Mouse (Mus musculus): Measurements from ENCODE around the gene Evl. TPM values are rescaled to one million over a fixed set of nuclear protein-coding genes. Genes with fewer than 3 reads are reported as not detected.
A peak's percentile ranks its signal among the peaks of the same experiment; 100 is the strongest.

Evl gene
- polyA plus RNA-seq, 1 experiment: 213 TPM

DNA sequence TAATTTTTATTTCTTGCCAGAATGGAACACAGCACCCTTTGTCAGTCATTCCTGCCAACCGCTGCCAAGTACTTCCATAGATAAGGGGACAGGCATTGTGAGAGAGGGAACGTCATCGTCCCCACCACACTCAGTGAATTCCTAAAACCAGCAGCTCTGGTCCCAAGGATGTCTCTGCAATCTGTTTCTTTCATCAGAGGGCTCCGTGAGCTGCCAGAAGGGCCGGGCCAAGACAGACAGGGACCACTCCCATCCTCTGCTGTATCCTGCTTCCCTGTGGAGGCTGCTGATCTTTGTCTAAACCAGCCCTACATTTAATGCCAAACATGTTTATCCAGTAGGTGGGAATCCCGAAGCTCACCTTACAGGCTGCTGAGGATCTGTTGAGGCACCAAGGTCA, 1.4 kb upstream of the Evl start:
- H3K36me3 ChIP-seq (ENCODE audit: control insufficient read depth, insufficient read depth, low read length): no peaks in the 10 kb centered on the region
- no peak overlapping the region for H3K27ac ChIP-seq (ENCODE audit: insufficient read depth, low read length)
- no peak for TF ChIP-seq POLR2A (IDR thresholded peaks at IDR 0.05; ENCODE audit: low read depth, low read length)
- no peak for TF ChIP-seq CTCF (IDR thresholded peaks at IDR 0.05; ENCODE audit: extremely low read depth, insufficient read depth, insufficient read length, insufficient replicate concordance)
- peaks cover 16% of the 10 kb centered on the region for H3K27me3 ChIP-seq (ENCODE audit: control insufficient read depth, insufficient read depth, low read length)
- 79% methylated on average over 6 of the region's 6 CpGs for WGBS
- DNase-seq (ENCODE audit: low read depth in 1 of 2, low spot score in 2 of 2): no peak
- H3K4me1 ChIP-seq (ENCODE audit: control insufficient read depth, insufficient read depth, insufficient read length): peaks cover 5% of the 10 kb centered on the region; the same call in 1 of the 2 replicates
- no peak overlapping the region for H3K4me3 ChIP-seq (ENCODE audit: extremely low read depth, insufficient read depth, insufficient read length)

DNA sequence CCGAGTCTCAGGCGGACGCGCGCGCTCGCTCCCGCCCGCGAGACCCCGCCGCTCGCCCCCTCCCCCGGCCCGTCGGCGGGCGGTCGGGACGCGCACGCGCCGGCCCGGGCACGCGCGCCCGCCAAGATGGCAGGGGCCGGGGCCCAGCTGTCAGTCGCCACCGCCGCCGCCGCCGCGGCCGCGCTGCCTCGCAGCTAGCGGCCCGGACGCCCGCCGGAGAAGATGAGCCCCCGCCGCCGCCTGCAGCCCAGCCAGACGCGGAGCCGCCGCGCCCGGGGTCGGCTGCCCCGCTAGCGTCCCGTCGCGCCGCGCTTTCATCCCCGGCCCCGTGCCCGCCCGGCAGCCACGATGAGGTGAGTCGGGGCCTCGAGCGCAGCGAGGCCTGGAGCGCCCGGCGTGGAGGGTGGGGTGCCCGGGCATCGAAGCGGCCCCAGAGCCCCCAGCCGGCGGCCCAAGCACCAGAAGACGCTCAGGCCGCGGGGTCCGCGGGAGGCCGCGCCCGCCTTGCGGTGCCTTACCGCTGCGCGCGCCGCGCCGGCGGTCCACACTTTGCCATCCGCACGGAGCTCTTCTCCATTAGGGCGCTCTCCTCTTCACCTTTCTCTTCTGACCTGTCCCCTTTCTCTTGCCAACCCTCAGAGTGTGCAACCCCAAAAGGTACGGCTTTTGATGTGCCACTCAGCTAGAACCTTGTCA, 489 bp downstream of the Evl start:
- WGBS: 1% methylated on average over 91 of the region's 100 CpGs
- H3K4me1 ChIP-seq (ENCODE audit: control insufficient read depth, insufficient read depth, insufficient read length): peaks cover 5% of the 10 kb centered on the region; the same call in 1 of the 2 replicates
- no peak overlapping the region for H3K27ac ChIP-seq (ENCODE audit: insufficient read depth, low read length)
- H3K27me3 ChIP-seq (ENCODE audit: control insufficient read depth, insufficient read depth, low read length): peaks cover 16% of the 10 kb centered on the region
- peak overlapping the region; percentile 51 for H3K4me3 ChIP-seq (ENCODE audit: extremely low read depth, insufficient read depth, insufficient read length)
- no peak for DNase-seq (ENCODE audit: low read depth in 1 of 2, low spot score in 2 of 2)
- H3K36me3 ChIP-seq (ENCODE audit: control insufficient read depth, insufficient read depth, low read length): no peaks in the 10 kb centered on the region
- no peak for TF ChIP-seq POLR2A (IDR thresholded peaks at IDR 0.05; ENCODE audit: low read depth, low read length)
- TF ChIP-seq CTCF (IDR thresholded peaks at IDR 0.05; ENCODE audit: extremely low read depth, insufficient read depth, insufficient read length, insufficient replicate concordance): no peak

DNA sequence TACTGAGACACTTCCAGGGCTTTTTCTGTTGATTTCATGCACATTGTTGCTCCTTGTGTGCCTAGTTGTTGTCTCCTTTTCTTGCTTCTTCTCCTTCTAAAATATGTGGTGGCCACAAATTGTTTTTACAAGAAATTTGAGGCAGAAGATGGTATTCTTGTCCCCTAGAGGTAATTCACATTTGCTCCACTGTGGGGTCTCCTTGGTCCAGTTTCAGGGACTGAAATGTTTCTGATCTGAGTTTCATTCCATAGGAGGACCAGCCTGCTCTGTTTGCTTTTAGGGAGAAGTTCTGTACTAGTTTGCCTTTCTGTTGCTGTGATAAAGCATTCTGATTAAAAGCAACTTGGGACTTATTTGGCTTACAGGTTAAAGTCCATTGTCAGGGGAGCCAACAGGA, 3.7 kb downstream of the Evl start:
- Histone ChIP-seq H3K4me3 (ENCODE audit: extremely low read depth, insufficient read depth, insufficient read length) (no peak overlapping the region), H3K27ac (ENCODE audit: insufficient read depth, low read length) (no peak overlapping the region), H3K36me3 (ENCODE audit: control insufficient read depth, insufficient read depth, low read length) (no peaks in the 10 kb centered on the region), H3K4me1 (ENCODE audit: control insufficient read depth, insufficient read depth, insufficient read length) (peaks cover 5% of the 10 kb centered on the region; the same call in 1 of the 2 replicates), H3K27me3 (ENCODE audit: control insufficient read depth, insufficient read depth, low read length) (peaks cover 16% of the 10 kb centered on the region)
- TF ChIP-seq POLR2A (IDR thresholded peaks at IDR 0.05; ENCODE audit: low read depth, low read length) (no peak), CTCF (IDR thresholded peaks at IDR 0.05; ENCODE audit: extremely low read depth, insufficient read depth, insufficient read length, insufficient replicate concordance) (no peak)
- DNase-seq (ENCODE audit: low read depth in 1 of 2, low spot score in 2 of 2): no peak

DNA sequence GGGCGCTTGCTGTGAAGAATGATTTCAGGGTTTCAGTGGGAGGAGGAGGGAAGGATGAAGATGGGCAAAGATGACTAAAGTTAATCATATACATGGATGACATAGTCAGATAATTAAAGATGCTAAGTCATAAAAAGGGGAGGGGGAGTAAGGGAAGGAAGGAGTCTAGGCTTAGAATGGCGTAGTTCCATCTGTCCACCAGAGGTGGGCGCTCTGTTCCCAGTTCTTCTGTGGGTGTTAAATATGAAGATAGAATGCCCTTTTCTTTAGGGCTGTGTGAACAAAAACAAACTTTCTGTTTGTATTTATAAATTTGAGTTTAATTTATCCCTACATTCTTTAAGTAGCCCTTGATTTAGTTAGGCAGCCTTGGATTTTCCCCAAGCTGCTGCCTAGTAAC, 8.7 kb downstream of the Evl start:
- no peaks in the 10 kb centered on the region for H3K4me1 ChIP-seq (ENCODE audit: control insufficient read depth, insufficient read depth, insufficient read length)
- no peaks in the 10 kb centered on the region for H3K27me3 ChIP-seq (ENCODE audit: control insufficient read depth, insufficient read depth, low read length)
- no peak for DNase-seq (ENCODE audit: low read depth in 1 of 2, low spot score in 2 of 2)
- H3K36me3 ChIP-seq (ENCODE audit: control insufficient read depth, insufficient read depth, low read length): no peaks in the 10 kb centered on the region
- 83% methylated on average over 3 of the region's 3 CpGs for WGBS
- no peak overlapping the region for H3K27ac ChIP-seq (ENCODE audit: insufficient read depth, low read length)
- TF ChIP-seq CTCF (IDR thresholded peaks at IDR 0.05; ENCODE audit: extremely low read depth, insufficient read depth, insufficient read length, insufficient replicate concordance): peak; percentile 5; the same call in 1 of the 2 replicates
- no peak for TF ChIP-seq POLR2A (IDR thresholded peaks at IDR 0.05; ENCODE audit: low read depth, low read length)
- H3K4me3 ChIP-seq (ENCODE audit: extremely low read depth, insufficient read depth, insufficient read length): no peak overlapping the region

DNA sequence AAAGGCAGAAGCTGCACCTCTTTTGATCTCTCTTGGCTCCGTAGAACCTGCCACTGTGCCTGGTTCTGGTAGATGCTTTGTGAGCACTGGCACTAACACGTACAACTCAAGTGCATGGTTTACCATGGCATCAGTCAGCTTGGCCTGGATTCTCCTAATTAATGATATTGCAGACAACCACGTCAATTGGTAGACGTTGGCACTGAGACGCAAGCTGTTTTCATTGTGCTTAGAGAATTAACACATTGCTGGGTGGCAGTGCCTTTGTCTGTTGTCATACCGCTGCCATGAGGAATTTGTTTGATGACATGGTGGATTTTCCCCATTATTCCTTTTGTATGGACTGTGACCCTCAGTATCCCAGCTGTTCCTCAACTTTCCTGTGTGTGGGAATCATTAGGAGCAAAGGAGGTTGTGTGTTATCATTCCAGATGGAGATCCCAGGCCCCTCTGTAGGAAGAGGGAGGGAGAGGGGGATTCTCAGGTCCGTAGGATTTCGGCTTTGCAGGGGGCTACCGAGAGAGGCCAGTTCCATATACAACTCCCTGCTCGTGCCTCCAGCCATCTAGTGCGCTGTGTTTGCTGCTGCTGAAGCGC, 10.5 kb downstream of the Evl start:
- no peaks in the 10 kb centered on the region for H3K27me3 ChIP-seq (ENCODE audit: control insufficient read depth, insufficient read depth, low read length)
- TF ChIP-seq POLR2A (IDR thresholded peaks at IDR 0.05; ENCODE audit: low read depth, low read length): no peak
- no peak for TF ChIP-seq CTCF (IDR thresholded peaks at IDR 0.05; ENCODE audit: extremely low read depth, insufficient read depth, insufficient read length, insufficient replicate concordance)
- no peak overlapping the region for H3K4me3 ChIP-seq (ENCODE audit: extremely low read depth, insufficient read depth, insufficient read length)
- no peak overlapping the region for H3K27ac ChIP-seq (ENCODE audit: insufficient read depth, low read length)
- no peak for DNase-seq (ENCODE audit: low read depth in 1 of 2, low spot score in 2 of 2)
- no peaks in the 10 kb centered on the region for H3K4me1 ChIP-seq (ENCODE audit: control insufficient read depth, insufficient read depth, insufficient read length)
- H3K36me3 ChIP-seq (ENCODE audit: control insufficient read depth, insufficient read depth, low read length): no peaks in the 10 kb centered on the region
- 91% methylated on average over 12 of the region's 12 CpGs for WGBS

DNA sequence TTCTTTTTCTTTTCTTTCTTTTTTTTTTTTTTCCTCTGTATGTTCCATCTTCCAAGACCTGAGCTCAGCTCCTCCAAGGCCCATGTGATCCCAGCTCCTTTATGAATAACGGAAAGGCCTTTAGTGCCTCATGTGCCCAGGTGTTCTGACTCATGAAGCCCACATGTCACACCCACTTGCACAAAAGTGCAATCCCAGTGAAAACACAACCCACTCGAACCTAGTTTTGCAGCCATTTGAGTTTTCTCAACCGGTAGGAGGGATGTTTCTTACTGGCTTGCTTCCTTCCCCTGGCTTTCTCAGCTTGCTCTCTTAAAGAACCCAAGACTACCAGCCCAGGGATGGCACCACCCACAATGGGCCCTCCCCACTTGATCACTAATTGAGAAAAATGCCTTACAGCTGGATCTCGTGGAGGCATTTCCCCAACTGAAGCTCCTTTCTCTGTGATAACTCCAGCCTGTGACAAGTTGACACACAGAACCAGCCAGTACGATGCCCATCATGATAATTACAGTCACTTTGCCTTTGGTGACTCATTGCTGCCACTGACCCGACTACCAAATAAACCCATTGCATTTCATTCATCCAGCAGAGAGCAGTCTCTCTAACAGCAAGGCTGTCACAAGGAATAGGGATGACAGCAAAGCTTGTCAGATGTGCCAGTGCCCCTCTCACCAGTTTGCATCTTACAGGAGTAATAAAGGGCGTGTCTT, 24.8 kb downstream of the Evl start:
- Histone ChIP-seq H3K36me3 (ENCODE audit: control insufficient read depth, insufficient read depth, low read length) (no peaks in the 10 kb centered on the region), H3K27ac (ENCODE audit: insufficient read depth, low read length) (no peak overlapping the region), H3K4me3 (ENCODE audit: extremely low read depth, insufficient read depth, insufficient read length) (no peak overlapping the region), H3K27me3 (ENCODE audit: control insufficient read depth, insufficient read depth, low read length) (no peaks in the 10 kb centered on the region), H3K4me1 (ENCODE audit: control insufficient read depth, insufficient read depth, insufficient read length) (no peaks in the 10 kb centered on the region)
- TF ChIP-seq POLR2A (IDR thresholded peaks at IDR 0.05; ENCODE audit: low read depth, low read length) (no peak), CTCF (IDR thresholded peaks at IDR 0.05; ENCODE audit: extremely low read depth, insufficient read depth, insufficient read length, insufficient replicate concordance) (no peak)
- WGBS: 83% methylated on average over 7 of the region's 7 CpGs
- no peak for DNase-seq (ENCODE audit: low read depth in 1 of 2, low spot score in 2 of 2)

Measured in spleen, adult 2 months (tissue).